Mouse (Mus musculus) G1E (cell line): ENCODE measurements around the gene Arhgef25.

Source experiments
- CTCF ChIP-seq: IDR thresholded peaks from 2 replicates; pipeline ENCODE4 v1.5.1; 2012; ENCODE audit warnings: low read depth, low read length, inconsistent platforms, mixed read lengths
- GATA2 ChIP-seq: IDR thresholded peaks from 2 replicates; pipeline ENCODE4 v1.6.1; 2012; ENCODE audit warnings: low read depth, low read length, inconsistent platforms, borderline replicate concordance

- TF ChIP-seq GATA2 (no peak), CTCF (no peak)
Observed at GRCm38 (mm10) chr10:127174170-127174569, 15.7 kb downstream of the Arhgef25 start.
